Mouse (Mus musculus) liver, postnatal 0 days (tissue): ENCODE data around the gene Antxr2.

Experiments
- CTCF ChIP-seq: sonication (generic); IDR thresholded peaks from 2 replicates; pipeline ENCODE4 v1.5.1; 2016; ENCODE audit warnings: antibody characterized with exemption, low read depth
- EP300 ChIP-seq: IDR thresholded peaks from 2 replicates; pipeline ENCODE4 v1.6.1; 2016; ENCODE audit warnings: antibody characterized with exemption, low read depth, mild to moderate bottlenecking

GRCm38 (mm10) chr5:98016247-98017203 lies 14.3 kb downstream of the Antxr2 start:
- TF ChIP-seq CTCF, result no peak
- TF ChIP-seq EP300, result no peak
